Mouse (Mus musculus) embryonic facial prominence, embryonic 12.5 days (tissue): ENCODE results near the gene Myo5a. TPM values are rescaled to one million over a fixed set of nuclear protein-coding genes. Genes with fewer than 3 reads are reported as not detected.

Source experiments
- polyA plus RNA-seq: library from polyadenylated mRNA; unstranded; fragments of >200 nt; fragmentation: Nextera tagmentation; extraction: Ambion mirVana; gene quantifications from 2 replicates; pipeline ENCODE4 v1.2.1, GENCODE M21; 2016

Gene Myo5a
- polyA plus RNA-seq, 1 experiment from 2014 or later, result 26.5 TPM

Other genes starting within 250 kb of the Myo5a start
- gene Onecut1, start 209.1 kb upstream of the Myo5a start, polyA plus RNA-seq, result 0.47 and 0.74 TPM in 2 replicates
- 13.4 and 14.0 TPM in 2 replicates for gene Fam214a, start 118.1 kb upstream of the Myo5a start, polyA plus RNA-seq
- gene Arpp19, start 33.4 kb upstream of the Myo5a start, polyA plus RNA-seq, result 324 and 337 TPM in 2 replicates
- gene Myo5c, start 161.0 kb downstream of the Myo5a start, polyA plus RNA-seq, result 0.80 and 1.1 TPM in 2 replicates
- 31.1 and 33.7 TPM in 2 replicates for gene Gnb5, start 235.3 kb downstream of the Myo5a start, polyA plus RNA-seq